Mouse (Mus musculus): ENCODE measurements around the gene Rbm26. TPM values are rescaled to one million over a fixed set of nuclear protein-coding genes. Genes with fewer than 3 reads are reported as not detected.

Gene Rbm26
- polyA plus RNA-seq (2014; fragmentation: Illumina TruSeq; extraction: RNeasy Lipid Tissue Mini Kit (QIAGEN cat#74804); ENCODE audit: low read depth, low replicate concordance): 139 TPM

GRCm38 (mm10) chr14:105177238-105177693 is at the start of gene Rbm26:
Rbm26 (minus strand) TSS chr14:105177327.

Other genes starting within 250 kb of the Rbm26 start
- gene Ndfip2, start 81.2 kb upstream of the Rbm26 start, polyA plus RNA-seq (2014; fragmentation: Illumina TruSeq; extraction: RNeasy Lipid Tissue Mini Kit (QIAGEN cat#74804); ENCODE audit: low read depth, low replicate concordance): 334 TPM

Measured in sigmoid colon, adult 10 weeks (tissue).